Mouse (Mus musculus) adrenal gland, postnatal 36 days (tissue): ENCODE measurements around the gene Dpep1. TPM values are rescaled to one million over a fixed set of nuclear protein-coding genes. Genes with fewer than 3 reads are reported as not detected.
A peak's percentile ranks its signal among the peaks of the same experiment; 100 is the strongest.
"Not testable (repeated sequence)": the region's sequence is repeated elsewhere in the genome, so short reads cannot be mapped to it uniquely, and the experiment has no call there.

Experiments
- DNase-seq, 2 experiments: peaks; one replicate each; pipeline ENCODE4 v3.0.0; 2021; ENCODE audit warnings: mixed read lengths in 1 of 2
- total RNA-seq, 2 experiments: library from RNA; stranded (reverse); gene quantifications; 2 replicates each; pipeline ENCODE4 v1.2.3; 2021

The Dpep1 gene
- total RNA-seq, 2 experiments from 2014 or later: 39.9 to 47.2 TPM

DNA sequence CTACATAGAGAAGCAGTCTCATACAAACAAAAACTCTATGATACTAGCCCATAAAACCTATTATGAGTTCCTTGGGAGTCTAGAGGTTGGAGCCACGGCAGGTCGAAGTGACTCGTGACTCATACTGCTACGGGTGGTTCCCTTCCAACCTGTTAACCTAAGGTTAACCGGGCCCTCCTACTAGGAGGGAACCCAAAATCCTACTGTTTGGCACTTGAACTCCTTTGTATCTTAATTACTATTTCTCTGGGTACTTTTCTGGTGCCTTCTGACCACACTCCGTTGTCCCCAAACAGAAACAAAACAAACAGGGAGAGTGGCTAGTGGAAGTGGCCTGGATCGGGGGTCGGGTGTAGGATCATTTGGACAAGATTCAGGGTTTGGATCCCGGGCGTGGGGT is 25.8 kb downstream of the Dpep1 start:
- no peak for DNase-seq

DNA sequence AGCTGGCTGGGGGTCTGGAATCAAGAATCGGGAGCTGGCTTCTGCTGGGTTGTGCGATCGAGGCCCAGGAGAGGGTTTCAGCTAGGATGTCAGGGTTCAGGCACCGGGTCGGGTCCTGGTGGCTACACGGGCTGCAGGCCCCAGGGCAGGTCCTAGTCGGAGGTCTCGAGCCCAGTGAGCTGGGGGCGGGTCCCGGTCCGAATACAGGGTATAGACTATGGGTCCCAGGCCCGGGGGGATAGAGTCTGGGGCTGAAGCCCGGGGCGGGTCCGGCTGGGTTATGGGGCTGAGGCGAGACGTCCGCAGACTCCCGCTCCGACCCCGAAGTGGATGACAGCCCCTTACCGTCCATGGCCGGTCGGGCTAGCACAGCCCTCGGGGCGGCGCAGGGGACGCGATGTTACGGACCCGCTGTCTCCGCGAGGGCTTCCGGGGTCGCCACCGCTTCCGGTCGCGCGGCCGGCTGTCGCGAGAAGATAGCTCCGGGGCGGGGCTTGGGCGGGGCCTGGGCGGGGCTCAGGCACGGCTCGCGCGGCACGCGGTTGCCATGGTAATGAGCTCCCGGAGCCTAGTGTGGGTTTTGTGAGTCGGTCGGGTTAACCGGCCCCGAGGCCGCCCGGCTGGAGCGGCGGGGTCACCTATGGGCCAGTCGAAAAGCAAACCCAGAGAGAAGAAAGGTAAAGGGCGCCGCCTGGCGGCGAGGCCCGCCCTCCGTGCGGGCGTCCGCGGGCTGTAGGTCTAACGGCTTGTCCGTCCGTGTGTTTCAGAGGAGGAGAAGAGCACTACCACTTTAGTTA is 26.5 kb downstream of the Dpep1 start, which contains the start of the genes Chmp1a and Spata33:
Gene Chmp1a, minus strand, starts transcription at position 443 of the 797 bp plus-strand sequence.
Gene Spata33, plus strand, starts transcription at position 512 of the 797 bp plus-strand sequence.
- DNase-seq: peak; percentile 95 to 96

DNA sequence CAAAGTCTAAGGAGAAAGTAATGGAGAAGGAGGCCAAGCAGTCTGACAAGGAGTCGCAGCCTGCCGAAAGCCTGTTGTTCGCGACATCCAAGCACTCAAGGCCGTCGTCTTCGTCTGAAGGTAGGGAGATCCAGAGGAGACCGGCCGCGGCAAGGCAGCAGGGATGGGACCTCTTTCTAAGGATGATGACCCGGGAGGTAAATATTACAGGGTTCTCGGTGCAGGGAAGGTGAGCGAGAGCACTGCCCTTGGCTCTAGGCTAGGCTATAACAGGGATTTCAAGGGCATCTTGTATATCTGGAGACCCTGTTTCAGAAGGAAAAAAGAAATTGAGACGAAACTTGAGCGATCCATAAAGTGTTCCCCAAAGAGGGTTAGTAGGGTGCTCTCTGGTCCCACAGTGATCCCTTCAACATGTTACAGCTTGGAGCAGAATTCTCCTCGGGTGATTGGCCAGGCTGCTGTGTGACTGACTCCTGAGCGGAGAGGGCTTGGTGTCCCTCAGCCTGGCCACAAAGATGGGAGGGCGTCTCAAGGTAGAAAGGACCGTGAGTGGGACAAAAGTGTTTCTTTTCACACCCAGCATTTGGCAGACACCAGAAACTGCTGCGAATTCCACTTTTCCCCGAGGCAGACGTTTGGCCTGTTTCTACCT is 27.2 kb downstream of the Dpep1 start:
- no peak for DNase-seq

DNA sequence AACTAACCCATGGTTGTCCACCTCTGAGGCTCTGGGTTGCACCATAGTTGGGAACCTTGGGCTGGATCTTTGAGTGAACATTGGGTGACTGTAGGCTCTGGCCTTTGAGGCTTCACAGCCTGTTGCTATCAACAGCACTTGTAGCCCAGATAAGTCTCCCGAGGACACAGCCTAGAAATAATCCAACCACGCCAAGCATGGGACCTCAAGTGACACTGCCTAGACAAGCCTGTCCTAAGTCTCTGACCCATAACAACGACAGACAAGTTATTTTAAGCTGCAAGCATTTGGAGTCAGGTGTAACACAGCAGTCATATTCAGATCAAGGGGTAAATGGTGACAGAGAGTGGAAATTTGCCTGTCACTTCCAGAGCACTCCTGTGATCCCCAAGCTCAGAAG is 29.4 kb downstream of the Dpep1 start:
- no peak for DNase-seq

DNA sequence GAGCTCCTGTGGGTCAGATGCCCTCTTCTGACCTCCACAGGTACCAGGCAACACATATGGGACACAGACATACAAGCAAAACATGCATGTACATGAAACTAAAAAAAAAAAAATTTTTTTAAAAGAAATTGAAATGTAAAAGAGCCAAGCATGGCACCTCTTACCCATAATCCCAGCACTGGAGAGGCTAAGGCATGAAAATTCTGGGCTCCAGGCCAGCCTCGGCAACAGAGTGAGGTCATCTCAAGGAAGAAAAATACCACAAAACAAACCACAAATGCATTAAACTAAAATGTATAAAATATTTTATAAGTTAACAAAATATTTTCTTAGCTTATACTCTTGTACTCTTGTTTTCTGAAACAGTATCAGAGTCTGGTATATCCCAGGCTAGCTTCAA is 34.9 kb downstream of the Dpep1 start:
- no peak for DNase-seq

DNA sequence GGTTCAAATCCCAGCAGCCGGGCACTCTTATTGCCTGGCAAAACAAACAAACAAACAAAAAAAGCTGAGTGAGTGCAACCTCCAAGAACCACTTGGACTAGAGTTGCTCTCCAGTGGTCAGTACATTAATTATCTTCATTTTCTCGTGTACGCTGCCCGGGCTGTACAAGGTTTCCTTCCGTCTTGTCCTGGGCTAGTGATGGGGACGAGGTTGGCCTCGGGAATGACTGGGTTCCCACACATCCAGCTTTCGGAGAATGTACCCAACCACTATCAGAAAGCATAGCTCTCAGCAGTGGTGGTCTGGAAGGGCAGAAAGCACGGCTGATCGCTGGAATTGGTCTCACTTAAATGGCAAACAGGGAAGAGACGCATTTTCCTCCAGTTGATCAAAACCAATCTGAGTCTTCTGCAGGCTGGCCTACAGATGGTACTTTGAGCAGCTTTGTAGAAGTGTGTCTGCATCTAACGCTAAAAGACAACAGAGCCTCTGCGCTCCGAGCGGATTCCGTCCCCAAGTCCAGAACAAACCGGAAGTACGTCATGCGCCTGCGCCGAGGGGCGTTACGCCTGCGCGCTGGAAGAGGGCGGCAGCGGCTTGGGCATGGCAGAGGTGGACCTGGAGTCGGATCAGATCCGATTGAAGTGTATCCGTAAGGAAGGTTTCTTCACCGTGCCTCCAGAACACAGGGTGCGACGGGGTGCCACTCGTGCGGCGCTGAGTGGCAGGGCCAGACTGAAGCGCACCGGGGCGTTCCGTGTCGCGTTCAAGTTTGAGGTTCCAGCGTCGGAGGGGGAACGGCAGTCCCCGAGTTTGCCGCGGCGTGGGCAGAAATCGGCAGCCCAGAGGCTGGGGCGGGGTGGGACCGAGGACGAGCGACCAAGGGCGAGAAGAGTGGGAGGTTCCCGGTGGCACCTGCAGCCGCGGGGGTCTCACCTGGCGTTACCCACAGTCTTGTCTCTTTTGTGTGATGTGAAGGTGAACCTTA is 38.5 kb downstream of the Dpep1 start, which contains the start of gene Cdk10:
Gene Cdk10, plus strand, starts transcription at position 565 of the 989 bp plus-strand sequence.
- peak; percentile 96 to 97 for DNase-seq

DNA sequence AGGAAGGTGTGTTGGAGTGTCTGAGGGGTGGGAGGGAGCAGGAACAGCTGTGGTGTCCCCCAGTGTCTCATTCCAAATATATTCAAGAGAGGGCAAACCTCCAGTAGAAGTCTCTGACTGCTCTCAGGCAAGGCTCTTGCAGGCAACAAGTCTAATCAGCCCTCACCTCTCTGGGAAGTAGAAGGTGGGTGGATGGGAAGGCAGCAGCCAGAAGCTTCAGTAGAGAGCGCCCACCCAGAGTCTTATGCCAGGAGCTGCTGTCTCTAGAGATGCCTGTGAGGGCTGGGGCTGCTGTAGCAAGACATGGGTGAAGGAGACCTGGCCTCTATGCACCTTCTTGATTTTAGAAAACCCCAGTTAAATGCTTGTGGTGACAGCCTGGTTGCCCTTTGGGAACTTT is 42.4 kb downstream of the Dpep1 start:
- no peak for DNase-seq

DNA sequence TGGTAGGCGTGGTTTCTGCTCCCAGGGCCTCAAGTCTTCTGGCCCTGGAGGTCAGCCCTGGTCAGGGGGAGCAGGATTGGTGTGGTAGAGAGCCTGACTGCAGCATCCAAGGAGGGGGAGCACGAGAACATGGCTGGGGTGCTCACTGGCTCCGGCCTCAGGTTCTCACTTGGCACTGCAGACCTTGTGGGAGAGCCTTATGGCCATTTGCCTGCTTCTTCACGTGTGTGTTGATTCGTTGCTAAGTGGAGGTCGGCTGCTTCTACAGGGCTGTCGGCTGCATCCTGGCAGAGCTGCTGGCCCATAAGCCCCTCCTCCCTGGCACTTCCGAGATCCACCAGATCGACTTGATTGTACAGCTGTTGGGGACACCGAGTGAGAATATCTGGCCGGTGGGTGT is 44.3 kb downstream of the Dpep1 start:
- not testable (repeated sequence) for DNase-seq

DNA sequence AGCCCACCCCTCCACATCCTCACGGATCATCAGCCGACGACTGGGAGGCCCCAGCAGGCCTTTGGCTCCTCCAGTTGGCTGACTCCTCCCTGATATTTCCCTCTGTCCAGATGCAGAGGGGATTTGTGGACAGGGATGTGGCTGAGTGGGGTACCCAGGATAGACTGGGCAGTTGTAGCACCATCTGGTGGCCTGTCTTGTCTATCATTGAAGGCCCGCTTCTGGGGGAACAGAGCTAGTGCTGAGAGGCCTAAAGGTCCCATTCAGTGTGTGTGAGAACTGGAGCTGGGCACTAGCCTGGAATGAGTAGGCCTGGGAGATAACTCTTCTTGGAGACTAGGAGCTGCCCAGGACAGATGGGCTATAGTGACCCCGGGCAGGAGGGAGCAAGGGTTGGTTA is 45.7 kb downstream of the Dpep1 start:
- DNase-seq: peak in 1 of 2 experiments; percentile 28

DNA sequence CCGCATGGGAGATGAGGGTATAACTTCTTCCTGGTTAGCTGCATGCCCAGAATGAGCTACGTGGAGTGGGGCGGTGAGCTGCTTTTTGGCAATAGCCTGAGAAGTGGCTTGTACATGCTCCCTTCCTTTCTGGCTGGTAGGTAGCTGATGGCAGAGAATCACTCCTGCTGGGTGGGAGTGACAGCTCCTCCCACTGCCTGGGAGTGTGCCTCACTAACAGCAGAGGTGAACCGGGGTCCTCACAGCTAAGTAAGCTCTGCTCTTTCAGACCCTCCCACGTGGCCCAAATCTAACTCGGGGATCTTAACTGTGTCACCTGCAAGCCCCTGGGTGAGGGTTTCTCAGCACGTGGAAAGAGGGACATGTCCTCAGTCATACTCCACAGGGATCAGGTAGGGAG is 46.5 kb downstream of the Dpep1 start:
- DNase-seq: no peak

DNA sequence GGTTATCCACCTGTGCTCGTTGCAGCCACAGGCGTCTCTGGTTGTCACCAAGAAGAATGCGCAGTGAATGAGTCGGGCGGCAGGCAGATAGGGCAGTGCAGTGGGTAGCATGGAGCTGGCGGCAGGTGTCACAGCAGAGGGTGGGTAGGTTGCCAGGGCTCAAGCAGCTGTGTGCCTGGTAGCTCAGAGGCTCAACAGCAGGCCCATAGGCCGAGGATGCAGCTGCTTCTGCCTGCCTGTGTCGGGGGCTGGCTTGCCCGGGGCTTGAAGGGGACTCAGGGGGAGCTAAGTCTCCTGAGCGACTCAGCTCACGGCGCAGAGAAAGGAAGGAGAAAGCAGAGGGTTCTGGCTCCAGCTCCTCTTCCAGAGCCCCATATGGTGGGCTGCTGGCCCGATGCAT is 47.3 kb downstream of the Dpep1 start:
- no peak for DNase-seq

DNA sequence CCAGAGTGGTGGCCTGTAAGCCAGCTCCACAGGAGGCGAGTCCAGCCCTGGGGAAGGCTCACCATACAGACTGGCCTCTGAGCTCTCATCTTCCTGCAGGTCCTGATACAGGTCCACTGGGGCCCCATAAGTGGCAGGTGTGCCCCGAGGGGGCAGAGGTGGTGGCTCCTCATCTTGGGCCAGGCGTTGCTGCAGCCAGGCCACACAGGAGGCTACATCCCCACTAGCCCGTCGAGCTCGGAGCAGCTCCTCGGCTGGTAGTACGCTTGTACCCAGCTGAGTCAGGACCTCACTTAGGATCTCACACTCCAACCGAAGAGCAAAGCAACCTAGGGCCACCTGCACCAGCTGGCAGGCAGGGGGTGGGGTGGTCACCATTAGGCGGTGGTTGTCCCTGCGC is 47.7 kb downstream of the Dpep1 start:
- no peak for DNase-seq

DNA sequence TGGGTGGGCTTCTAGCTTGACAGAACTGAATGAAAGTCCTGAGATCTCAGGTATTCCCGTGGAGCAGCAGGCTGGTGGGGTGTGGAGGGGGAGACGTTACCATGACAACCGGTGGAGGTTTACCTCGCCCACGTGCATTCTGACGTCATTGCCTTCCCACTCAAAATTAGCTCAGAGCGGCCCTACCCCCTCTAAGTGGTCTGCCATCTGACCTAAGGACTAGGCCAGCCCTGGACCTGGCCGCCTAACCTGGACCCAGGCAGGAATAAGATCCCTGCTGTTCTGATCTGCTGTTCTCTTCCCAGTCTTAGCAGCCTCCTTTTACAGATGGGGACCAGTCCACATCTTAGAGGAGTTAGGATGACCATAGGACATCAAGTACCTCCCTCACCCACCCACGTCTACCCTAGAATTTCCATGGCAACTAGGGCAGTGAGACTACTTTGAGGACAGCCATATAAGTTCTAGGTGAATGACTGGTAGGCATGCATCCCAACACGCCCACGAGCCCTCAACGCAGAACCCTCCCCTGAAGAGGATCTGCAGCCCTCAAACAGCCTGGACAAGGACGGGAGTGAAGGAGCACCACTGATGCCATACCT is 49.0 kb downstream of the Dpep1 start:
- no peak for DNase-seq

DNA sequence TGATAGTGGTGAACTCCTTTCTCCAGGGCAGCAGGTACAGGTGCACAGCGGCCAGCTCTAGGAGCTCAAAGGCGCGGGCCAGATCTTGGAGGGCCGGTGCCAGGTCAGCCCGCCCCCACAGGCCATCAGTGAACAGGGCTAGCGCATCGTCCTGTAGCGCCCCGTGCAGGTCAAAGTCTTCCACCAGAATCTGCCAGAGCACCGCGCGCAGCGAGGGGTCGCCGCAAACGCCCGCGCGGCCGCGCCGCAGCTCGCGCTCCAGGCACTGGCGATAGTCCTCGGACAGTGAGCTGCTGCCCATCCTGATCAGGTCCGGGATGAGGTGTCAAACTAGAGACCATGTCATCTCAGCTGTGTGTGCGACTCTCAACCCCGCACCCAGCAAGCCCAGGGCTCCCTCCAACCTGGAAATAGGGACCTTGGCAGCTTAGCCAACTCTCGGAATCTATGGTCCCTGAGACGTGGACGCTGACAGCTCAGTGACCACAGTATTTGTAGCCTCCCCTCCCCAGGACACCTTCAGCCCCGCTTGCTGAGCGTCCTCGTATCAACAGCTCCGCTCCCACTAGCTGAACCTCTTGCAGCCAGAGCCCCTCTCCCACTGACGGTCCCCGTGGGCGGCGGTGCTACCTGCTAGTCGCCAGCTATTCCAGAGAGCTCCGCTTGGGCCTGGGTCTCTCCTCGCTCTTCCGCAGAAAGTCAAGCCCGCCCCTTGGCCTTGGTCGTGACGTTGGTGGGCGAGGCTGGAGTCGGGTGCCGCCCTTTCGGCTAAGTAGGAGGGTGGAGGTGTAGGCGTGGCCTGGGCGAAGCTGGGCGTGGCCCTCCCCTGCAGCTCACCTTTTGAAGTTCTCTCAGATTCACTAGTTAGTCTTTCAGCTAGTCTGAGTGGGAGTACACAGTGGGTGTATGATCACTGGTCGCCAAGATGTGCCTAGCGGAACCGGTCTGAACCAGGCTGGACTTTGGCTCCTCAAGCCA is 49.8 kb downstream of the Dpep1 start, which contains the start of gene Spata2l:
Gene Spata2l, minus strand, starts transcription at position 714 of the 978 bp plus-strand sequence.
- DNase-seq: peak; percentile 94 to 95

DNA sequence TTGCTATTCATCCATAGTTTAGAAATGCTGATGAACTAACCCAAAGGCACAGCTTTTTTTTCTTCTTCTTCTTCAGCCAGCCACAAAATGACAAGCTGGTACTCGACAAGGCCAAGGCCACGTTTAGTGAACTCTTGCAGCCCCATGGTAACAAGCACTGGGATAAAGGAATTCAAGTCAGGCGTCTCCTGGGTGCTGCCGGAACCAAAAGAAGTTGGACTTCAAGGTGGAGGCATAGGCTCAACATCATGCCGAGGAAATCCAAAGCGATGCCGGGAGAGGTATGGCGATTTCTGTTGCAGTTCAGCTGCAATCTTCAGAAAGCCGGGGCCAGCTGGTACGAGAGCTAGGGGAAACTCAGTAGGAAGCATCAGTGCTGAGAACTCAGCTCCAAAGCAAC is 53.4 kb downstream of the Dpep1 start:
- DNase-seq: peak; percentile 57 to 63

DNA sequence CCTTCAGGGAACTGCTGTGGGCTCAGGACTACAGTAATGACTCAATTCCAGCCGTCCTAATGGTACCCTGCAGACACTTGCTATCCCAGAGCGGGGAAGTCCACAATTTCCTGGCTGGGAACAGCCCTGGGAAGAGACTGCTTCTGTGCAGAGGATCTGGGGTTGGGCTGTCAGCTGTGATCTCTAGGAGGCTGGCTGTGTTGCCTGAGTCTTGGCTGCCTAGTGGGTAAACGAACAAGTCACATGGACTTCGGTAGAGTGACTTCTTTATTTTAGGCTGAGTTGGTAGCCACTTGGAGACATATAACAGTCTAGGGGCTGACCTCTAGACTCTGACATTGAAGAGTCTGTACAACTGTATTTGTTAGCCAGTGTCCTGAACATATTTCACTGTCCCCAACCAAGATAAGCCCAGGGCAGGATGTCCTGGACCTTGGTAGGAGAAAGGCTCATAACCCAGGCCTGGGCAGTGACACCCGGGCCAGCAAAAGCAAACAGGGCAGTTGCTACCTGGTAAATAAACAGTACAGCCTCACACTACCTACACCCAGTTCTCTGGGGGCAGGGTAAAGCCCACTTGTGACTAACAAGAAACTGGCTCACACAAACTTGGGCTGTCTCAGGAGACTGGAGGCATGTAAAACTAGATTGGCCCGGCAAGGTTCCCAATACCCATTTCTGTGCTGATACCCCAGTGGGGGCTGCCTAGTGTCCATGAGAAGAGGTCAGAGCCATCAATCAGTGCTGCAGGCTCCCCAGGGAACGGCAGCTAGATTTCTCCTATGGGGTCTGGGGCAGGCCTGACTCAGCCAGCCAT is 56.3 kb downstream of the Dpep1 start:
- no peak for DNase-seq

DNA sequence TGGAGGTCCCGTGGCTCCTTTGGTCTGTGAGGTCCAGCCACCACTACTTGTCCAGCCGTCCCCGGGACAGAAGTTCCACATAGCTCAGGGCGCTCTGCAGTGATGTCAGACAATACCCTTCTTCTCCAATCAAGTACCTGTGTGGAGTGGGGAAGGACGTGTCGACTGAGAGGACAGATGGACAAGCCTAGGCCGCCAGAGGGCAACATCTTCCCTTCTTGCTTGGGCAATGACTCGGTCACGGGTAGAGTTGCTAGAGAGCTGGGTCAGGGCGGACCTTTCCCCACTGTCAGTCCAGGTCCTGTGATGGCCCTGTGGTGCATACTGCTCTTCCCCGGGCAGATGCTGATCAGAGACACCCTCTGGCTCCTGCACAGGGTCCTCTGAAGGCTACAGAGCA is 57.0 kb downstream of the Dpep1 start:
- peak in 1 of 2 experiments; percentile 34 for DNase-seq

DNA sequence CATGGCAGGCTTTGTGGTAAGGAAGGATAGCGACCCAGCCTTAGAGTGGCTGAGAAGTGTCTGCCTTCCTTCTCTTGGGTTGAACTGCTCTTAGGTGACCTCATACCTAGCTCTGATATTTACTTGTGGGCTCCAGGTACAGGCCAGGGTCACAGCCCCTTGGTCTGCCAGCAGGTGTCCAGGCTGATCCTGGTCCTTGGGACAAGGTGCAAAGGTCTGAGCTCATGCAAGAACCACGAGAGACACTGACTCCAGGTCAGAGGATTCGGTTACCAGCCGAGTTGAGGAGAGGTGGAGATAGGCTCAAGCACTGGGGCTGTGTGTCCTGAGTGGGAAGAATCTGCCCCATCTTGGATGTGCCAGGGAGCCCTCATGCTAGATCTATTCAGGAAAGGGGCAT is 58.3 kb downstream of the Dpep1 start:
- DNase-seq: no peak

DNA sequence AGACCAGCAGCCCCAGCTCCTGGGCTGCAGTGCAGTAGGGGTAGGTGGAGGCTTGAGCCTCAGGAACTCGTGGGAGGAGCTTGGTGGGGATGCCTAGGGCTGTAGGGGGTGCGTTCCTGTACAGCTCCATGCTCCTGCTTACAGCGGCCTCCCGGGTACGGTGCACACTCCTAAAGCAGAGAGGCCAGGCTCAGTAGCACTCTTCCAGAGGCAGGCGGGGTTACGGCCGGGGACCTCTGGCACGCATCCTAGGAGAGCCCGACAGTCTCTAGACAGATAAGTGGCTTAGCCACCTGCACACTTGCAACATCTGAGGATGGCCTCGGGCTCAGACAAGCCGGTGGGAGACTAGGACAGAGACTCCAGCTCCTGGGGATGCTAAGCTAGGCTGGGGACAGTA is 59.5 kb downstream of the Dpep1 start:
- no peak for DNase-seq

DNA sequence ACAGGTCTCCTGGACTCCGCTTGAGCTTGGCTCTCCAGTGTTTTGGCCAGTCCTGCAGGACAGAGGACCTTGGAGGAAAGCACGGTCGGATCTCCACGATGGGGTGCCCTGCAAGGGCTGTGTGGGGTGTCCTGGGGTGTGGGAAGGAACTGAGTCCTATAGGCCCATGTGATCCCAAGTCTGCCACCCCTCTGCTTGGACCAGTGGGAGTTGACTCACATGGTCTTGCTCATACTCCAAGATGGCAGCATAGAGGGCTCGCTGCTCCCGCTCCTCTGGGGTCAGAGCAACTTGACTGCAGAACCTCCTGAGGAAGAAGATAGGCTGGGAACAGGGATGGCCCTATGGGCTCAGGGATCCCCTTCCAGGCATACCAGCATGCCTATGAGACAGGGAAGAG is 61.7 kb downstream of the Dpep1 start:
- no peak for DNase-seq
